Mouse (Mus musculus) forebrain, embryonic 16.5 days (tissue): ENCODE measurements around the gene Dpf3. TPM values are rescaled to one million over a fixed set of nuclear protein-coding genes. Genes with fewer than 3 reads are reported as not detected.

Experiments used
- ATAC-seq: fragments of 200-750 bp; cut with Nextera tagmentation; 2 replicates; pipeline ENCODE4 v1.8.0; 2017; ENCODE audit warnings: mild to moderate bottlenecking, moderate library complexity
- H3K27ac ChIP-seq: fragments of 300-500 bp; sonication (generic); 2 replicates; pipeline ENCODE4 v1.5.1; 2014; ENCODE audit warnings: low read length, control low read depth
- H3K27me3 ChIP-seq: fragments of 300-500 bp; sonication (generic); replicated peaks from 2 replicates; pipeline ENCODE4 v1.6.1; 2014; ENCODE audit warnings: low read length; ENCODE audit not compliant: control insufficient read depth, insufficient read depth
- H3K36me3 ChIP-seq: fragments of 300-500 bp; sonication (generic); 2 replicates; pipeline ENCODE4 v1.6.1; 2014; ENCODE audit not compliant: control insufficient read depth, insufficient read depth
- H3K4me1 ChIP-seq: fragments of 300-500 bp; sonication (generic); replicated peaks from 2 replicates; pipeline ENCODE4 v1.6.1; 2014; ENCODE audit warnings: low read length; ENCODE audit not compliant: control insufficient read depth, insufficient read depth
- H3K4me2 ChIP-seq: fragments of 300-500 bp; sonication (generic); 2 replicates; pipeline ENCODE4 v1.6.1; 2014; ENCODE audit warnings: mild to moderate bottlenecking, low read length, control low read depth
- H3K4me3 ChIP-seq: fragments of 300-500 bp; sonication (generic); replicated peaks from 2 replicates; pipeline ENCODE4 v1.5.1; 2014; ENCODE audit warnings: mild to moderate bottlenecking, low read length, control low read depth
- H3K9ac ChIP-seq: fragments of 300-500 bp; sonication (generic); replicated peaks from 2 replicates; pipeline ENCODE4 v1.6.1; 2014; ENCODE audit warnings: low read depth, low read length, control low read depth
- H3K9me3 ChIP-seq: fragments of 300-500 bp; sonication (generic); 2 replicates; pipeline ENCODE4 v1.6.1; 2016; ENCODE audit warnings: low read length; ENCODE audit not compliant: control insufficient read depth
- WGBS: fragments of 180-500 bp; shearing (Covaris S2); extraction: QIAGEN DNeasy Blood & Tissue Kit; methylation state at CpG from one replicate; pipeline ENCODE4 v1.1.7; 2014; 5-methylcytosine and 5-hydroxymethylcytosine counted together
- polyA plus RNA-seq: library from polyadenylated mRNA; unstranded; fragments of >200 nt; fragmentation: Nextera tagmentation; extraction: Ambion mirVana; gene quantifications from 2 replicates; pipeline ENCODE4 v1.2.1, GENCODE M21; 2015

The Dpf3 gene
- 8.9 and 10.3 TPM in 2 replicates for polyA plus RNA-seq

GRCm38 (mm10) chr12:83487476-83487991 lies at the start of gene Dpf3:
TSS of gene Dpf3 (minus strand) at chr12:83487716.
- WGBS: under 1% methylated on average over 31 of the region's 31 CpGs
- H3K27me3 ChIP-seq: no peaks in the 10 kb centered on the region
- H3K9ac ChIP-seq: peak within 1 kb of the TSS; percentile 66
- ATAC-seq: peak; percentile 92
- H3K4me2 ChIP-seq: peak within 1 kb of the TSS; percentile 99
- no peaks in the 10 kb centered on the region for H3K36me3 ChIP-seq
- peaks cover 3% of the 10 kb centered on the region; the same call in 1 of the 2 replicates for H3K9me3 ChIP-seq
- peaks cover 28% of the 10 kb centered on the region for H3K4me1 ChIP-seq
- peak within 1 kb of the TSS; percentile 78 for H3K4me3 ChIP-seq
- peak within 1 kb of the TSS; percentile 77 for H3K27ac ChIP-seq

DNA sequence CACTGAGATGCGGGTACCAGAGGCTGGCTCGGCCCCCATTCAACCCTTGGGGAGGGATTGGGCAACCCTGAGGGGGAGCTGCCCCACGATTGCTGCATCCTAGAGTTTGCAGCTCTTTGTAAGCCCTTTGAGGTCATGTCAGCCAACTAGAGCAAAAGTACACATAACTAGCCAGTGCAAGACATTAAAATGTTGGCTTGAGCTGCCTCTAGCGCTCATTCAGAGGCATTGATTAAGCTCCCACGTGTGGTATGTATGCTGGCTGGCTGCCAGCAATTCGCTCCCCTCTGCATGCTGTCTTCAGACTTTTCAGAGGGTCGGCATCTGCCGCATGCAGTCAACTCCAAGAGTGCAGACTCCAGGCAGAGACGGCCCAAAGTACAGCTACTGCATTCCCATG lies 48.5 kb upstream of the Dpf3 start:
- Histone ChIP-seq H3K4me2 (no peak overlapping the region), H3K9ac (no peak overlapping the region), H3K27me3 (no peaks in the 10 kb centered on the region)

GRCm38 (mm10) chr12:83535428-83535827 lies 47.9 kb upstream of the Dpf3 start:
- no peaks in the 10 kb centered on the region for H3K9me3 ChIP-seq
- WGBS: 86% methylated on average over 11 of the region's 11 CpGs
- H3K4me3 ChIP-seq: no peak overlapping the region
- no peak overlapping the region for H3K27ac ChIP-seq
- no peak for ATAC-seq
- peaks cover 10% of the 10 kb centered on the region for H3K4me1 ChIP-seq
- H3K9ac ChIP-seq: no peak overlapping the region
- H3K27me3 ChIP-seq: no peaks in the 10 kb centered on the region
- H3K36me3 ChIP-seq: peaks cover 13% of the 10 kb centered on the region
- no peak overlapping the region for H3K4me2 ChIP-seq

More for the DNA sequence above, 48.5 kb upstream of the Dpf3 start:
- Histone ChIP-seq H3K27ac (peak overlapping the region; percentile 18; the same call in 1 of the 2 replicates), H3K36me3 (peaks cover 15% of the 10 kb centered on the region), H3K4me3 (no peak overlapping the region), H3K4me1 (peaks cover 10% of the 10 kb centered on the region), H3K9me3 (no peaks in the 10 kb centered on the region)
- peak; percentile 83 for ATAC-seq
- WGBS: 21% methylated on average over 9 of the region's 9 CpGs

GRCm38 (mm10) chr12:83534190-83534589 lies 46.7 kb upstream of the Dpf3 start:
- no peaks in the 10 kb centered on the region for H3K9me3 ChIP-seq
- H3K4me3 ChIP-seq: no peak overlapping the region
- H3K4me1 ChIP-seq: peaks cover 10% of the 10 kb centered on the region
- WGBS: 92% methylated on average over 3 of the region's 3 CpGs
- H3K27me3 ChIP-seq: no peaks in the 10 kb centered on the region
- H3K27ac ChIP-seq: no peak overlapping the region
- H3K36me3 ChIP-seq: peaks cover 7% of the 10 kb centered on the region
- no peak overlapping the region for H3K9ac ChIP-seq
- H3K4me2 ChIP-seq: no peak overlapping the region
- no peak for ATAC-seq

DNA sequence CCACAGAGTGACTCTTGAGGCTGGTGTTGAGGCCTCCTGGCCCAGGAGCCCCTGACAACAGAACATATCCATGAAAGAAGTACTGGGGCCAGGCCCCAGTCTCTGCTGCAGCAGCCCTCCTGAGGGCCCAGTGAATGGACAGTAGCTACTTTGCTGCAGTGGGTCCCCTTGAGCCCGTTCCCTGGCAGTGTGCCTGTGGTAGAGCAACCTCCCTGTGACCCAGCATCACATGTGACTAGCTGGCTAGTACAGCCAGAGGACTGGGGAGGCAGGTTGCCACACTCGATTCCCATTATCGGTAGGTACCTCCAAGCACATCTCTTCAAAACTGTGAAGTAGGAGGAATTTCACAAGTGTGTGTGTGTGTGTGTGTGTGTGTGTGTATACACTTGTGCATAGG lies 45.5 kb upstream of the Dpf3 start:
- Histone ChIP-seq H3K27ac (no peak overlapping the region), H3K4me1 (peaks cover 10% of the 10 kb centered on the region), H3K9ac (no peak overlapping the region), H3K27me3 (no peaks in the 10 kb centered on the region), H3K4me3 (no peak overlapping the region), H3K9me3 (no peaks in the 10 kb centered on the region), H3K36me3 (peaks cover 2% of the 10 kb centered on the region), H3K4me2 (no peak overlapping the region)
- 79% methylated on average over 3 of the region's 3 CpGs for WGBS
- no peak for ATAC-seq

DNA sequence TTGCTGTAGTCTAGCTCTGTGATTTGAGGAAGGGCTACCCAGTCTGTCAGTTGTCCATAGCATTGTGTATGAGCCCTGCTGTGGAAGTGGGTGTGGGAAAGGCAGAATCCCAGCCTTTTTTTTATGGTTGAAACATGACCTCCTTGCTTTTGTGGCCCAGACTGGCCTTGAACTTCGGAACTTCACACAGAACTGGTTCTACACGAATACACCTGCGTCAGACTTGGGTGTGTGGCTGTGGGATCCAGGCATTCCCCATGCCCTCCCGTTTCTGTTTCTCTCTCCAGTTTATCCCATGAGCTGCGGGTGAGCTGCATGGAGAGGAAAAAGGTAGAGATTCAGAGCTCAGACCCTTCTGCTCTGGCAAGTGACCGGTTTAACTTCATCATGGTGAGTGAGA lies 44.5 kb upstream of the Dpf3 start:
- H3K36me3 ChIP-seq: no peaks in the 10 kb centered on the region; the same call in none of the 2 replicates
- no peak for ATAC-seq
- no peak overlapping the region for H3K4me3 ChIP-seq
- no peak overlapping the region for H3K27ac ChIP-seq
- no peaks in the 10 kb centered on the region for H3K9me3 ChIP-seq
- H3K27me3 ChIP-seq: no peaks in the 10 kb centered on the region
- H3K4me1 ChIP-seq: peaks cover 10% of the 10 kb centered on the region
- WGBS: 91% methylated on average over 6 of the region's 6 CpGs
- H3K9ac ChIP-seq: no peak overlapping the region
- no peak overlapping the region for H3K4me2 ChIP-seq

DNA sequence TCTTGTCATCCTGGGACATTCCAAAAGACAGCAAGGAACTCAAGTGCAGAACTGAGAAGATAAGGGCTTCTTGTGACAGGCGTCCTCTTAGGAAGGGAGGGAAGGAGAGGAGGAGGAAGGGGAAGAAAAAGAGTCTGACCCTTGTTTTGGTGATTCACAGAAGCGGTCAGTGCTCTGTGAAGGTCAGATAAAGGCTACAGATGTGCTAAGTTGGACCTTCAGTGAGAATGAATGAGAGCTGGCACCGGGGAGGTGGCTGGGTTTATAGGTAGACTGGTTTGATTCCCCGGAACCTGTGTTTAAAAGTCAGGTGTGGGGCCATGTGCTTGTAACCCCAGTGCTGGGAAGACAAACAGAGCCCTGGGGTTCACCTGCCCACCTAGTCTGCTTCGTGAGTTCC lies 41.1 kb upstream of the Dpf3 start:
- Histone ChIP-seq H3K9ac (no peak overlapping the region), H3K9me3 (no peaks in the 10 kb centered on the region), H3K27me3 (no peaks in the 10 kb centered on the region), H3K27ac (no peak overlapping the region), H3K4me3 (no peak overlapping the region), H3K36me3 (no peaks in the 10 kb centered on the region; the same call in 1 of the 2 replicates), H3K4me2 (no peak overlapping the region), H3K4me1 (0 out of 2 replicates have a peak, but pooled peaks cover 4% of the 10 kb centered on the region)
- ATAC-seq: no peak
- 97% methylated on average over 5 of the region's 5 CpGs for WGBS

DNA sequence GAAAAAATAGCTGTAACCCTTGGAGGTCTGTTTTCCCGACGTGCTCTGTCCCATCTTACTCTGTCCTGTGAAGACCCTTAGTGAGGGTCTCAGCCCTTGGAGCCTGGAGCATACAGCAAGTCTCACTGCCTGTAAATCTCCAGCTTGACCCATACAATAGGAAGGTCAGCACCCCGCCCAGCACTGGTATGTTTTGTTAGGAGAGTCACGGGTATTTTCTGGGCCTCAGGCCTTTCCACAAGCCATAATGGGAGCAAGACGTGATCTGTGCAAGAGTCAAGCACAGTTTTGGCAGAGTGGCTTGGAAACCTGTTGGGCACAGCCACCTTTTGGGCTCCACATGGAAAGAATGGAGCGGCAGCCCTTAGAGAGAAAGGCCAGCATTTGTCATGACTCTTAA lies 40.3 kb upstream of the Dpf3 start:
- no peak for ATAC-seq

GRCm38 (mm10) chr12:83525822-83526544 lies 38.5 kb upstream of the Dpf3 start:
- Histone ChIP-seq H3K4me2 (no peak overlapping the region), H3K27me3 (no peaks in the 10 kb centered on the region), H3K36me3 (no peaks in the 10 kb centered on the region; the same call in 1 of the 2 replicates), H3K9ac (no peak overlapping the region), H3K4me3 (no peak overlapping the region), H3K27ac (no peak overlapping the region), H3K9me3 (no peaks in the 10 kb centered on the region), H3K4me1 (peaks cover 18% of the 10 kb centered on the region)
- 83% methylated on average over 18 of the region's 18 CpGs for WGBS
- ATAC-seq: no peak

More for the DNA sequence above, 40.3 kb upstream of the Dpf3 start:
- H3K9me3 ChIP-seq: no peaks in the 10 kb centered on the region
- no peak overlapping the region for H3K4me2 ChIP-seq
- H3K36me3 ChIP-seq: no peaks in the 10 kb centered on the region; the same call in 1 of the 2 replicates
- no peak overlapping the region for H3K27ac ChIP-seq
- H3K9ac ChIP-seq: no peak overlapping the region
- WGBS: 82% methylated on average over 6 of the region's 6 CpGs
- 0 out of 2 replicates have a peak, but pooled peaks cover 5% of the 10 kb centered on the region for H3K4me1 ChIP-seq
- H3K27me3 ChIP-seq: no peaks in the 10 kb centered on the region
- no peak overlapping the region for H3K4me3 ChIP-seq
